Mouse (Mus musculus) mature B cell (primary cell): ENCODE results near the gene Zfp316.

Experiments
- in situ Hi-C: fragments of 300-500 bp; cut with MboI; formaldehyde crosslinking; loops from 2 replicates; pipeline ENCODE4 v1.14.3; 2019

Zfp316 gene

DNA sequence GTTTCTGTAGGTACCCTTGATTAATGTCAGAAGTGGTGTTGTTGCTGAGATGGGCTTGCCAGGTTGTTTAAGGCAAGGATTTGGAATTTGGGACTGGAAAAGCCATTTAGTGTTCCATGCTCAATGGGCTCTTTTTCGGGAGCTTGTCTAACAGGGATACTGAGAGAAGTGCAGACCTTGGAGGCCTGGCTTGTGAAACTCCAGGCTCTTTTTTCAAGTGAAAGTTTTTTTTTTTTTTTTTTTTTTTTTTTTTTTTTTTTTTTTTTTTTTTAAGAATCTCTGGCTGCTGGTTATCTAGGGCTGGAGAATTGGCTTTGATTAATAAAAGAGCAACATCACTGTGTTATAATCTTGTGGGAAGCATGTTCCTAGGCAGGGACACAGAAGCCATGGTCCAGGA, 47.5 kb downstream of the Zfp316 start:
- in situ Hi-C loops, result no loop called here

DNA sequence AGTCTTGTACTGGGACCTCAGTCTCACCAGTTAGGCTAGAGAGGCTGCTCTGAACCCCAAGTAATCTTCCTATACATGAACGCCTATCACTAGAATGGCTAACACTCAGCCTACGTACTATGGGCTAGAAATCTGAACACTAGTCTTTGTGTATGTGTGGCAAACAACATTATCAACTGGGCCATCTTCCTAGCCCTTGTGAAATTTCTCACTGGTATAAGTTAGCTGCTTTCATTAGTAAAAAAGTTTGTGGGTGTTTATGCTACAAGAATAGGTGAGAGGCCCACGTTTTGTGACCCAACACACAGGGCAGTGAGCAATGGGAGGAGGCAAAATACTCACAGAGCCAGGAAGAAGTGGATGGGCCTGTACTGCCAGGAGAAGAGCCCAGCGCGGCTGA, 48.8 kb downstream of the Zfp316 start:
- in situ Hi-C loops, result no loop called here

DNA sequence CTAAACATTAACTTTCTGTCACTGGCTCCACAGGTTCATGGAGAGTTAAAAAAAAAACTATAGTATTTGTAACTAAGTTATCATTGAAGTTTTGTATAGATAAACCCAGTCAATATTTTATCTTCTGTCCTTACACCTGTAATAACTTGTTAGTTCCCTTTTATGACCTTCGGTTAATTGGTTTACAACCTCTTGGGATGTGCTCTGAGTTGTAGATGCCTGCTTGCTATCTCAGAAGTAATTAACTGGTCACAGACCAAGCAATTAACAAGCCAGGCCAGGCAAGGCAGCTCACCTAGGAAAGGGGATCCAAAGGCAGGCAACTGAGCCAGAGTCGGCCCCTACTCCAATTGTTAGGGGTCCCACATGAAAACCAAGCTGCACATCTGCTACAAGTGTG, 56.0 kb downstream of the Zfp316 start:
- in situ Hi-C loops, result no loop called here

- in situ Hi-C loops, result no loop called here
Measured at GRCm38 (mm10) chr5:143205015-143205414, 64.8 kb downstream of the Zfp316 start.
